Mouse (Mus musculus) myocyte (in vitro differentiated cells): ENCODE results near the gene Mttp. TPM values are rescaled to one million over a fixed set of nuclear protein-coding genes. Genes with fewer than 3 reads are reported as not detected.

Source experiments
- H3K27me3 ChIP-seq: one replicate; pipeline ENCODE4 v1.6.1; 2011; ENCODE audit not compliant: control insufficient read depth, insufficient read depth, insufficient read length
- H3K36me3 ChIP-seq: one replicate; pipeline ENCODE4 v1.6.1; 2011; ENCODE audit not compliant: control insufficient read depth, insufficient read depth
- H3K4me2 ChIP-seq: one replicate; pipeline ENCODE4 v1.6.1; 2011; ENCODE audit warnings: low read depth, control low read depth
- H3K4me3 ChIP-seq: one replicate; pipeline ENCODE4 v1.5.1; 2011; ENCODE audit warnings: mild to moderate bottlenecking, control low read depth, moderate library complexity
- H3K79me2 ChIP-seq: one replicate; pipeline ENCODE4 v1.6.1; 2011; ENCODE audit not compliant: control insufficient read depth, insufficient read depth
- H3ac ChIP-seq: one replicate; pipeline ENCODE4 v1.6.1; 2011; ENCODE audit not compliant: control insufficient read depth, insufficient read length
- CEBPB ChIP-seq: IDR thresholded peaks from 2 replicates; pipeline ENCODE4 v1.6.1; 2011; ENCODE audit warnings: mild to moderate bottlenecking, moderate library complexity; ENCODE audit not compliant: poor library complexity, insufficient read depth, severe bottlenecking
- E2F4 ChIP-seq: IDR thresholded peaks from one replicate; pipeline ENCODE4 v1.6.1; 2011; ENCODE audit warnings: mild to moderate bottlenecking, control low read depth, moderate library complexity; ENCODE audit not compliant: insufficient read depth
- MAX ChIP-seq: IDR thresholded peaks from one replicate; pipeline ENCODE4 v1.6.1; 2011; ENCODE audit warnings: low read depth, mild to moderate bottlenecking, control low read depth
- MYOD1 ChIP-seq, 3 experiments: IDR thresholded peaks; one replicate each; pipeline ENCODE4 v1.6.1; 2011; ENCODE audit warnings: control low read depth in 2 of 3, low read depth in 2 of 3, mild to moderate bottlenecking in 2 of 3, moderate library complexity in 1 of 3; ENCODE audit not compliant: insufficient read length in 2 of 3, control insufficient read depth in 1 of 3
- MYOG ChIP-seq, 3 experiments: IDR thresholded peaks; one replicate each; pipeline ENCODE4 v1.6.1; 2011; ENCODE audit warnings: control low read depth in 2 of 3, low read depth in 2 of 3, mild to moderate bottlenecking in 2 of 3; ENCODE audit not compliant: insufficient read length in 2 of 3, control insufficient read depth in 1 of 3, insufficient read depth in 1 of 3
- POLR2A ChIP-seq: IDR thresholded peaks from one replicate; pipeline ENCODE4 v1.6.1; 2011; ENCODE audit warnings: low read depth, mild to moderate bottlenecking, control low read depth, moderate library complexity; ENCODE audit not compliant: insufficient read length
- POLR2AphosphoS2 ChIP-seq: IDR thresholded peaks from one replicate; pipeline ENCODE4 v1.6.1; 2011; ENCODE audit warnings: low read depth, control low read depth; ENCODE audit not compliant: insufficient read length
- REST ChIP-seq: IDR thresholded peaks from one replicate; pipeline ENCODE4 v1.6.1; 2011; ENCODE audit warnings: mild to moderate bottlenecking, control low read depth, moderate library complexity; ENCODE audit not compliant: insufficient read depth, insufficient read length
- SRF ChIP-seq: IDR thresholded peaks from one replicate; pipeline ENCODE4 v1.6.1; 2011; ENCODE audit warnings: low read depth; ENCODE audit not compliant: control insufficient read depth, insufficient read length
- TCF12 ChIP-seq: IDR thresholded peaks from one replicate; pipeline ENCODE4 v1.6.1; 2011; ENCODE audit warnings: mild to moderate bottlenecking, control low read depth; ENCODE audit not compliant: poor library complexity, insufficient read depth, severe bottlenecking
- TCF3 ChIP-seq: IDR thresholded peaks from one replicate; pipeline ENCODE4 v1.6.1; 2011; ENCODE audit warnings: low read depth, control low read depth; ENCODE audit not compliant: insufficient read length
- USF1 ChIP-seq: IDR thresholded peaks from one replicate; pipeline ENCODE4 v1.6.1; 2011; ENCODE audit warnings: low read depth, mild to moderate bottlenecking, control low read depth, moderate library complexity
- polyA plus RNA-seq: library from polyadenylated mRNA; unstranded; fragments of >200 nt; fragmentation: generic; extraction: Trizol; gene quantifications from one replicate; pipeline ENCODE4 v1.2.1, GENCODE M21; 2012; ENCODE audit warnings: missing spikeins

The Mttp gene
- polyA plus RNA-seq, 1 experiment: 4.1 TPM

GRCm38 (mm10) chr3:138116871-138117270 lies 27.9 kb downstream of the Mttp start:
- H3K27me3 ChIP-seq: no peaks in the 10 kb centered on the region
- no peak for TF ChIP-seq E2F4
- TF ChIP-seq REST: no peak
- no peak for TF ChIP-seq MYOG (IDR thresholded peaks at IDR 0.05; ENCODE audit: control insufficient read depth in 1 of 3, insufficient read depth in 1 of 3, insufficient read length in 2 of 3, low read depth in 2 of 3)
- TF ChIP-seq MYOD1 (IDR thresholded peaks at IDR 0.05; ENCODE audit: control insufficient read depth in 1 of 3, insufficient read length in 2 of 3, low read depth in 2 of 3): no peak
- no peak for TF ChIP-seq SRF
- no peak for TF ChIP-seq TCF12
- no peak for TF ChIP-seq CEBPB
- no peak for TF ChIP-seq USF1
- TF ChIP-seq TCF3: no peak
- no peak for TF ChIP-seq POLR2AphosphoS2
- TF ChIP-seq MAX: no peak
- no peak for TF ChIP-seq POLR2A
- H3ac ChIP-seq: no peak overlapping the region
- no peak overlapping the region for H3K4me3 ChIP-seq
- H3K79me2 ChIP-seq: no peaks in the 10 kb centered on the region
- H3K4me2 ChIP-seq: no peak overlapping the region
- no peaks in the 10 kb centered on the region for H3K36me3 ChIP-seq

GRCm38 (mm10) chr3:138114106-138114505 lies 30.7 kb downstream of the Mttp start:
- H3K4me3 ChIP-seq: no peak overlapping the region

GRCm38 (mm10) chr3:138110910-138111782 lies 33.6 kb downstream of the Mttp start:
- Histone ChIP-seq H3ac (no peak overlapping the region), H3K79me2 (no peaks in the 10 kb centered on the region), H3K4me2 (no peak overlapping the region), H3K4me3 (no peak overlapping the region), H3K36me3 (no peaks in the 10 kb centered on the region), H3K27me3 (no peaks in the 10 kb centered on the region)
- TF ChIP-seq CEBPB (no peak), MAX (no peak), POLR2AphosphoS2 (no peak), TCF3 (no peak), USF1 (no peak), SRF (no peak), POLR2A (no peak), MYOD1 (IDR thresholded peaks at IDR 0.05; ENCODE audit: control insufficient read depth in 1 of 3, insufficient read length in 2 of 3, low read depth in 2 of 3) (no peak), E2F4 (no peak), MYOG (IDR thresholded peaks at IDR 0.05; ENCODE audit: control insufficient read depth in 1 of 3, insufficient read depth in 1 of 3, insufficient read length in 2 of 3, low read depth in 2 of 3) (no peak), TCF12 (no peak), REST (no peak)

More at GRCm38 (mm10) chr3:138114106-138114505, 30.7 kb downstream of the Mttp start:
- Histone ChIP-seq H3K27me3 (no peaks in the 10 kb centered on the region), H3K4me2 (no peak overlapping the region), H3ac (no peak overlapping the region), H3K36me3 (no peaks in the 10 kb centered on the region), H3K79me2 (no peaks in the 10 kb centered on the region)
- TF ChIP-seq POLR2A (no peak), TCF3 (no peak), REST (no peak)

- H3K4me3 ChIP-seq: no peak overlapping the region
- TF ChIP-seq MYOG (IDR thresholded peaks at IDR 0.05; ENCODE audit: control insufficient read depth in 1 of 3, insufficient read depth in 1 of 3, insufficient read length in 2 of 3, low read depth in 2 of 3): no peak
- TF ChIP-seq CEBPB: no peak
- no peak for TF ChIP-seq REST
- TF ChIP-seq POLR2AphosphoS2: no peak
- no peak for TF ChIP-seq SRF
- no peak overlapping the region for H3ac ChIP-seq
- H3K4me2 ChIP-seq: no peak overlapping the region
- no peaks in the 10 kb centered on the region for H3K79me2 ChIP-seq
- no peaks in the 10 kb centered on the region for H3K36me3 ChIP-seq
- no peaks in the 10 kb centered on the region for H3K27me3 ChIP-seq
These were observed 37.9 kb downstream of the Mttp start for GRCm38 (mm10) chr3:138106887-138107286.

- no peaks in the 10 kb centered on the region for H3K79me2 ChIP-seq
- TF ChIP-seq MYOG (IDR thresholded peaks at IDR 0.05; ENCODE audit: control insufficient read depth in 1 of 3, insufficient read depth in 1 of 3, insufficient read length in 2 of 3, low read depth in 2 of 3) (peak in 2 of 3 experiments; percentile 36 to 77), TCF12 (peak; percentile 8), MYOD1 (IDR thresholded peaks at IDR 0.05; ENCODE audit: control insufficient read depth in 1 of 3, insufficient read length in 2 of 3, low read depth in 2 of 3) (peak; percentile 5 to 71 (median 51)), SRF (no peak), REST (no peak)
- no peaks in the 10 kb centered on the region for H3K27me3 ChIP-seq
- H3K36me3 ChIP-seq: no peaks in the 10 kb centered on the region
- peak overlapping the region; percentile 10 for H3K4me2 ChIP-seq
- H3ac ChIP-seq: no peak overlapping the region
- no peak overlapping the region for H3K4me3 ChIP-seq
These were observed 39.7 kb downstream of the Mttp start for GRCm38 (mm10) chr3:138105056-138105455.
